Mouse (Mus musculus) embryonic facial prominence, embryonic 11.5 days (tissue): ENCODE results near the gene Mei1. TPM values are rescaled to one million over a fixed set of nuclear protein-coding genes. Genes with fewer than 3 reads are reported as not detected.

Experiments used
- ATAC-seq: fragments of 200-750 bp; cut with Nextera tagmentation; replicated peaks from 2 replicates; pipeline ENCODE4 v1.8.0; 2017; ENCODE audit warnings: low read depth; ENCODE audit not compliant: insufficient number of reproducible peaks, low FRiP score, low TSS enrichment
- DNase-seq: peaks from one replicate; pipeline ENCODE4 v3.0.0-alpha.2; 2015; ENCODE audit warnings: low spot score
- H3K27ac ChIP-seq: fragments of 300-500 bp; sonication (generic); replicated peaks from 2 replicates; pipeline ENCODE4 v1.5.1; 2014; ENCODE audit warnings: mild to moderate bottlenecking, low read depth, low read length, control low read depth
- H3K27me3 ChIP-seq: fragments of 300-500 bp; sonication (generic); 2 replicates; pipeline ENCODE4 v1.6.1; 2014; ENCODE audit warnings: mild to moderate bottlenecking, low read length, moderate library complexity, mixed read lengths; ENCODE audit not compliant: control insufficient read depth, insufficient read depth
- H3K36me3 ChIP-seq: fragments of 300-500 bp; sonication (generic); replicated peaks from 2 replicates; pipeline ENCODE4 v1.6.1; 2014; ENCODE audit warnings: low read depth, mild to moderate bottlenecking, low read length, moderate library complexity, mixed read lengths; ENCODE audit not compliant: control insufficient read depth, insufficient read depth
- H3K4me1 ChIP-seq: fragments of 300-500 bp; sonication (generic); 2 replicates; pipeline ENCODE4 v1.6.1; 2014; ENCODE audit warnings: low read length, mixed read lengths; ENCODE audit not compliant: control insufficient read depth, insufficient read depth
- H3K4me2 ChIP-seq: fragments of 300-500 bp; sonication (generic); 2 replicates; pipeline ENCODE4 v1.6.1; 2014; ENCODE audit warnings: low read depth, mild to moderate bottlenecking, control low read depth, low read length, moderate library complexity
- H3K4me3 ChIP-seq: fragments of 300-500 bp; sonication (generic); 2 replicates; pipeline ENCODE4 v1.5.1; 2014; ENCODE audit warnings: low read depth, low read length, control low read depth
- H3K9ac ChIP-seq: fragments of 300-500 bp; sonication (generic); replicated peaks from 2 replicates; pipeline ENCODE4 v1.6.1; 2014; ENCODE audit warnings: mild to moderate bottlenecking, control low read depth, low read length
- H3K9me3 ChIP-seq: fragments of 300-500 bp; sonication (generic); replicated peaks from 2 replicates; pipeline ENCODE4 v1.6.1; 2016; ENCODE audit warnings: mild to moderate bottlenecking, low read length, inconsistent platforms, mixed read lengths; ENCODE audit not compliant: control insufficient read depth
- WGBS: fragments of 180-500 bp; shearing (Covaris S2); extraction: QIAGEN DNeasy Blood & Tissue Kit; methylation state at CpG from one replicate; pipeline ENCODE4 v1.1.7; 2014; 5-methylcytosine and 5-hydroxymethylcytosine counted together
- polyA plus RNA-seq: library from polyadenylated mRNA; unstranded; fragments of >200 nt; fragmentation: Nextera tagmentation; extraction: Ambion mirVana; gene quantifications from 2 replicates; pipeline ENCODE4 v1.2.1, GENCODE M21; 2014

Gene Mei1
- polyA plus RNA-seq, 1 experiment from 2014 or later: not detected

- no peaks in the 10 kb centered on the region for H3K9me3 ChIP-seq
- DNase-seq (peak; percentile 71), ATAC-seq (no peak)
- WGBS: 100% methylated on average over 1 of the region's 1 CpGs
- peaks cover 12% of the 10 kb centered on the region for H3K36me3 ChIP-seq
- H3K4me3 ChIP-seq: no peak overlapping the region
- no peaks in the 10 kb centered on the region for H3K27me3 ChIP-seq
- H3K4me1 ChIP-seq: no peaks in the 10 kb centered on the region
- no peak overlapping the region for H3K9ac ChIP-seq
- no peak overlapping the region for H3K4me2 ChIP-seq
- H3K27ac ChIP-seq: no peak overlapping the region
Observed at GRCm38 (mm10) chr15:82040650-82041049, 29.1 kb upstream of the Mei1 start.

DNA sequence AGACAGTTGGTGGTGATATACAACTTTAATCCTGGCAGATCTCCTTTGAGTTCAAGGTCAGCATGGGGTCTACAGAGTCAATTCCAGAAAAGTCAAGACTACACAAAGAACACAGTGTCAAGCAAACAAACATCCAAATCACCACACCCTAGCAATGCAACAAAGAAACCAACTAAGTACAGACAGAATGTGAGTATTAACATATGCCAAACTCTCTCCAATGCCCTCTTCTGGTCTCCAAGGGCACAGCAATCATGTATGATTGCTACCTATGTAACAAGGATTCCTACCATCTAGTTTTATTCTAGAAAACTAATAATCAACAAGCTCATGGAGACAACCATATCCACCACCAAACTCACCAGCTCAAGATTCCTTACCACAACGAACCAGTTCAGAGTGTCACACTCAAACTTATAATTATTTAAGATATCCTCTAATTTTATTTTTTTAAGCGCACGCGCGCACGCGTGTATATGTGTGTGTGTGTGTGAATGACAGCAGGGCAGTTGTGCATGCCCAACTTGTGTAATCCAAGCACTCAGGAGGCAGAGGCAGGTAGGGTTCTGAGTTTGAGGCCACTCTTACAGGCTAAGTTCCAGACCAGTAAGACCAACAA lies 25.5 kb upstream of the Mei1 start:
- WGBS: 95% methylated on average over 7 of the region's 7 CpGs
- Histone ChIP-seq H3K27ac (no peak overlapping the region), H3K27me3 (no peaks in the 10 kb centered on the region), H3K9me3 (no peaks in the 10 kb centered on the region), H3K4me2 (no peak overlapping the region), H3K4me3 (no peak overlapping the region), H3K9ac (no peak overlapping the region), H3K4me1 (peaks cover 3% of the 10 kb centered on the region), H3K36me3 (peaks cover 8% of the 10 kb centered on the region)
- peak; percentile 25 for DNase-seq
- ATAC-seq: no peak

DNA sequence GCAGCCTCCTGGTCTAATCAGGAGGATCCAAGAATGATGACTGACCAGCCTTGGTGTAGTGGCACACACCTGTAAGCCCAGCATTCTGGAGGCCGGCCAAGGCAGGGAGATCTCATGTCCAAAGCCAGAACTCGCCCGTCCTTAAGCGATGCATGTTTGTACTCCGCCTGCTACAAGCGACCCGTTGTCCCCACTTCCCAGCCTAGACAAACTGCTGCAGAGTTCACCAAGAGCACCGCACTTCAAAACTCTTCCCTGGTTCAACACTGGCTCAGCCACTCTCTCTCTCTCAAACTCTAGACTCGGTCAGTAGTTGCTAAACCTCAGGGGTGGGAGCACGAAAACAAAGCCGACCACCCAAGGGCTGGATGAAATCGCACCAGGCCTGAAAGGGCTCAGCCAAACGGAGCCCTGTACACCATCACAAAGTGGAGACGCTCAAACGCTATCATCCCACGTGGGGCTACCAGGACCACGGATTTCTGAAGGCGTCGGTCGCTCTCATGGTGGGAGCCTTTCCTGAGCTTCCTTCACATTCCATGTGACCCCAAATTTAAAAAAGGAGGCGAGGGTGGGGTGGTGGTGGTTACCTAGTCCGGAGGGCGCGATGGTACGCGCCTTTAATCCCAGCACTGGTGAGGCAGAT lies 23.4 kb upstream of the Mei1 start:
- Histone ChIP-seq H3K4me3 (peak overlapping the region; percentile 99), H3K9me3 (no peaks in the 10 kb centered on the region), H3K27me3 (no peaks in the 10 kb centered on the region), H3K36me3 (peaks cover 3% of the 10 kb centered on the region; the same call in 1 of the 2 replicates), H3K4me1 (peaks cover 3% of the 10 kb centered on the region), H3K27ac (no peak overlapping the region), H3K9ac (peak overlapping the region; percentile 97), H3K4me2 (peak overlapping the region; percentile 94)
- ATAC-seq: no peak
- no peak for DNase-seq
- WGBS: 4% methylated on average over 26 of the region's 26 CpGs

DNA sequence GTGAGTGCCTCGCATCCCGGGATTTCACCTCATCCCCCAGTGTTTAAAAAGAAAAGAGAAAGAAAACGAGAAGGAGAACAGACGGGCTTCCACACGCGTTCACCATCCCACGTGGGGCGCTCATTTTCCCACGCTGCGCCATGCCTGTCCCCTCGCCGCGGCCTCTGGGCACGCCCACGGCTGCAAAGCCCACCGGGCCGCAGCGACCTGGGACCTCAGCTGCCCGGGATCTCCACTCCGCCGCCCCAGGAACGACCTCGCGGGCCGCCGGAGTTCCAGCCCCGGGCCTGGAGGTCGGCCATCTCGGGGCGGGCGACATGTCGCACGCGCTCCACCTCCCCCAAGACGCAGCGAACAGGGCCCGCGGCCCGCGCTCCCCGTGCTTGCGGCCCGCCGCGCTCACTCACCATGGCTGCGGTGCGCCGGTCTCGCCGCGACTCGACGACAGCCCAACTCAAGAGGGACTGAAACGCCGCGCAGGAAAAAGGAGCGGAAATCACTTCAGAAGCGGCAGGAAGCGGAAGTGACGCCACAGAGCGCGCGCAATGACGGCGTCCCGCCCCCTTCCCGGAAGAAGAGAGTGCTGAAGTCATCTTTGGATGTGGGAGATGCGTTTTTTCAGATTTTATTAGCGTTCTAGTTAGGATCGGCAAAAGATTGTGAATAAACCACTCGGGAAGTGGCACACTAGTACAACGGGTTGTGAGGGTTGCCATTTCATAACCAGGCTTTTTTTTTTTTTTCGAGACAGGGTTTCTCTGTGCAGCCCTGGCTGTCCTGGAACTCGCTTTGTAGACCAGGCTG lies 22.5 kb upstream of the Mei1 start, which contains the start of gene Snu13:
Snu13 (minus strand) TSS at position 519 of the 804 bp plus-strand sequence.
- no peaks in the 10 kb centered on the region for H3K27me3 ChIP-seq
- under 1% methylated on average over 74 of the region's 74 CpGs for WGBS
- peak; percentile 94 for DNase-seq
- H3K36me3 ChIP-seq: peaks cover 3% of the 10 kb centered on the region; the same call in 1 of the 2 replicates
- peak within 1 kb of the TSS; percentile 94 for H3K4me2 ChIP-seq
- H3K9ac ChIP-seq: peak within 1 kb of the TSS; percentile 97
- peak; percentile 49 for ATAC-seq
- H3K9me3 ChIP-seq: no peaks in the 10 kb centered on the region
- peak within 1 kb of the TSS; percentile 99 for H3K4me3 ChIP-seq
- H3K4me1 ChIP-seq: peaks cover 3% of the 10 kb centered on the region
- peak within 1 kb of the TSS; percentile 83 for H3K27ac ChIP-seq

- no peaks in the 10 kb centered on the region for H3K36me3 ChIP-seq
- H3K27me3 ChIP-seq: no peaks in the 10 kb centered on the region
- ATAC-seq: no peak
- no peak for DNase-seq
- H3K4me1 ChIP-seq: no peaks in the 10 kb centered on the region
- H3K9me3 ChIP-seq: no peaks in the 10 kb centered on the region
- WGBS: 62% methylated on average over 5 of the region's 5 CpGs
- H3K9ac ChIP-seq: no peak overlapping the region
- H3K4me3 ChIP-seq: no peak overlapping the region
- H3K27ac ChIP-seq: no peak overlapping the region
- no peak overlapping the region for H3K4me2 ChIP-seq
Observed at GRCm38 (mm10) chr15:82052544-82052943, 17.3 kb upstream of the Mei1 start.

GRCm38 (mm10) chr15:82058719-82059201 lies 11.0 kb upstream of the Mei1 start, which contains the start of gene 4930407I10Rik:
TSS of gene 4930407I10Rik (plus strand) at chr15:82059151.
- no peak within 1 kb of the TSS for H3K4me3 ChIP-seq
- H3K36me3 ChIP-seq: no peaks in the 10 kb centered on the region
- no peak for ATAC-seq
- no peaks in the 10 kb centered on the region for H3K27me3 ChIP-seq
- no peaks in the 10 kb centered on the region for H3K9me3 ChIP-seq
- no peaks in the 10 kb centered on the region for H3K4me1 ChIP-seq
- 77% methylated on average over 1 of the region's 1 CpGs for WGBS
- DNase-seq: no peak
- no peak within 1 kb of the TSS for H3K27ac ChIP-seq
- no peak within 1 kb of the TSS for H3K9ac ChIP-seq
- H3K4me2 ChIP-seq: no peak within 1 kb of the TSS

GRCm38 (mm10) chr15:82063909-82064308 lies 5.9 kb upstream of the Mei1 start:
- Histone ChIP-seq H3K27me3 (peaks cover 3% of the 10 kb centered on the region; the same call in 1 of the 2 replicates), H3K9me3 (no peaks in the 10 kb centered on the region), H3K36me3 (no peaks in the 10 kb centered on the region), H3K4me2 (peak overlapping the region; percentile 13; the same call in 1 of the 2 replicates), H3K9ac (0 out of 2 replicates have a peak overlapping the region, but pooled peaks have one; percentile 25), H3K4me3 (no peak overlapping the region), H3K27ac (no peak overlapping the region), H3K4me1 (no peaks in the 10 kb centered on the region)
- DNase-seq: peak; percentile 64
- 40% methylated on average over 14 of the region's 14 CpGs for WGBS
- ATAC-seq: no peak
